Mouse (Mus musculus) ES-Bruce4 (cell line): ENCODE data around the gene Gm49384.

Experiments
- CTCF ChIP-seq: IDR thresholded peaks from one replicate; pipeline ENCODE4 v1.8.1; 2011; ENCODE audit warnings: low read depth, low read length
- EP300 ChIP-seq: IDR thresholded peaks from 2 replicates; pipeline ENCODE4 v1.6.1; 2011; ENCODE audit warnings: low read depth, low read length; ENCODE audit not compliant: insufficient read depth
- POLR2A ChIP-seq: IDR thresholded peaks from one replicate; pipeline ENCODE4 v1.8.1; 2011; ENCODE audit warnings: low read length; ENCODE audit not compliant: insufficient read depth

DNA sequence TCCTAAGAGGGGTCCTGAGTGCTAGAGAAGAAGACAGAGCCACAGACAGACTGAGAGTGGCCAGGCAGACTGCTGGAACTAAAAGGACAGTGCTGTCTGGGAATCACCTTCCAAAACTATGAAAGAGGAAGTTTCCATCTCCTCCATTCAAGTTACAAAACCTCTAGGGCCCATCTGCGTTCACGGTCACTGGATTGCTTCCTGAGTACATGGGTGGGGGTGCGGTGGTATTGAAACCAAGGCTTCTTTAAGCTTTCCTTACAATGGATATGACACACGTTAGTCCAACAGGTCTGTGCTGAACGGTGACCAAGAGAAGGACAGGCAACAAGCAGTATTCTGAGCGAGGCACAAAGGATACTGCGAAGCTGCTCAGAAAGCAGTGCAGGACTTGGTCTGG is 10.3 kb upstream of the Gm49384 start:
- TF ChIP-seq CTCF (no peak), EP300 (no peak), POLR2A (no peak)
